Mouse (Mus musculus) liver, postnatal 0 days (tissue): ENCODE results near the gene Hoxd8. TPM values are rescaled to one million over a fixed set of nuclear protein-coding genes. Genes with fewer than 3 reads are reported as not detected.

ENCODE experiments used
- ATAC-seq: fragments of 200-750 bp; cut with Nextera tagmentation; 2 replicates; pipeline ENCODE4 v1.8.0; 2017; ENCODE audit warnings: mild to moderate bottlenecking, moderate library complexity
- DNase-seq: peaks from one replicate; pipeline ENCODE4 v3.0.0-alpha.2; 2016
- H3K27ac ChIP-seq: fragments of 300-500 bp; sonication (generic); 2 replicates; pipeline ENCODE4 v1.5.1; 2014; ENCODE audit warnings: antibody characterized with exemption, moderate library complexity, mild to moderate bottlenecking, low read depth
- H3K27me3 ChIP-seq: fragments of 300-500 bp; sonication (generic); 2 replicates; pipeline ENCODE4 v1.6.1; 2014; ENCODE audit warnings: low read length, control low read depth, mixed read lengths; ENCODE audit not compliant: insufficient read depth
- H3K36me3 ChIP-seq: fragments of 300-500 bp; sonication (generic); replicated peaks from 2 replicates; pipeline ENCODE4 v1.6.1; 2014; ENCODE audit warnings: mild to moderate bottlenecking, control low read depth, low read length, moderate library complexity, mixed read lengths; ENCODE audit not compliant: insufficient read depth
- H3K4me1 ChIP-seq: fragments of 300-500 bp; sonication (generic); 2 replicates; pipeline ENCODE4 v1.6.1; 2014; ENCODE audit warnings: antibody characterized with exemption, mild to moderate bottlenecking, control low read depth; ENCODE audit not compliant: insufficient read depth
- H3K4me2 ChIP-seq: fragments of 300-500 bp; sonication (generic); 2 replicates; pipeline ENCODE4 v1.6.1; 2014; ENCODE audit warnings: low read depth, mild to moderate bottlenecking, low read length, moderate library complexity, mixed read lengths
- H3K4me3 ChIP-seq: fragments of 300-500 bp; sonication (generic); 2 replicates; pipeline ENCODE4 v1.5.1; 2014; ENCODE audit warnings: low read depth, low read length
- H3K9ac ChIP-seq: fragments of 300-500 bp; sonication (generic); replicated peaks from 2 replicates; pipeline ENCODE4 v1.6.1; 2014; ENCODE audit warnings: mild to moderate bottlenecking, moderate library complexity
- H3K9me3 ChIP-seq: fragments of 300-500 bp; sonication (generic); 2 replicates; pipeline ENCODE4 v1.6.1; 2016; ENCODE audit warnings: mild to moderate bottlenecking, control low read depth, low read length, mixed read lengths
- CTCF ChIP-seq: sonication (generic); IDR thresholded peaks from 2 replicates; pipeline ENCODE4 v1.5.1; 2016; ENCODE audit warnings: antibody characterized with exemption, low read depth
- EP300 ChIP-seq: IDR thresholded peaks from 2 replicates; pipeline ENCODE4 v1.6.1; 2016; ENCODE audit warnings: antibody characterized with exemption, low read depth, mild to moderate bottlenecking
- WGBS: fragments of 180-500 bp; shearing (Covaris S2); extraction: QIAGEN DNeasy Blood & Tissue Kit; methylation state at CpG from one replicate; pipeline ENCODE4 v1.1.7; 2014; ENCODE audit not compliant: insufficient replicate concordance; 5-methylcytosine and 5-hydroxymethylcytosine counted together
- polyA plus RNA-seq: library from polyadenylated mRNA; unstranded; fragments of >200 nt; fragmentation: Nextera tagmentation; extraction: Ambion mirVana; gene quantifications from 2 replicates; pipeline ENCODE4 v1.2.1, GENCODE M21; 2015

Gene Hoxd8
- polyA plus RNA-seq, 1 experiment from 2014 or later: not detected

- Histone ChIP-seq H3K4me3 (no peak within 1 kb of the TSS), H3K4me2 (no peak within 1 kb of the TSS), H3K27me3 (peaks cover 100% of the 10 kb centered on the region), H3K9me3 (no peaks in the 10 kb centered on the region), H3K27ac (no peak within 1 kb of the TSS), H3K4me1 (no peaks in the 10 kb centered on the region), H3K9ac (no peak within 1 kb of the TSS), H3K36me3 (no peaks in the 10 kb centered on the region)
- TF ChIP-seq CTCF (no peak), EP300 (no peak)
- DNase-seq (no peak), ATAC-seq (no peak)
- WGBS: 3% methylated on average over 47 of the region's 47 CpGs
Observed at GRCm38 (mm10) chr2:74674881-74675665, 29.3 kb upstream of the Hoxd8 start, which contains the start of gene Hoxd12. TSS of gene Hoxd12 (plus strand) at chr2:74675013.

GRCm38 (mm10) chr2:74675666-74676282 lies 28.6 kb upstream of the Hoxd8 start:
- Histone ChIP-seq H3K4me2 (no peak overlapping the region), H3K27me3 (peaks cover 100% of the 10 kb centered on the region), H3K9ac (no peak overlapping the region), H3K4me1 (no peaks in the 10 kb centered on the region), H3K9me3 (no peaks in the 10 kb centered on the region), H3K27ac (no peak overlapping the region), H3K36me3 (no peaks in the 10 kb centered on the region), H3K4me3 (no peak overlapping the region)
- 9% methylated on average over 24 of the region's 24 CpGs for WGBS
- TF ChIP-seq EP300: no peak
- no peak for TF ChIP-seq CTCF
- no peak for DNase-seq
- ATAC-seq: no peak

- no peak for ATAC-seq
- H3K36me3 ChIP-seq: no peaks in the 10 kb centered on the region
- WGBS: 6% methylated on average over 9 of the region's 9 CpGs
- H3K4me1 ChIP-seq: no peaks in the 10 kb centered on the region
- no peak overlapping the region for H3K9ac ChIP-seq
- H3K9me3 ChIP-seq: no peaks in the 10 kb centered on the region
- no peak overlapping the region for H3K27ac ChIP-seq
- H3K4me2 ChIP-seq: no peak overlapping the region
- no peak overlapping the region for H3K4me3 ChIP-seq
- TF ChIP-seq CTCF (no peak), EP300 (no peak)
- DNase-seq: no peak
- H3K27me3 ChIP-seq: peaks cover 100% of the 10 kb centered on the region
Observed at GRCm38 (mm10) chr2:74676376-74677052, 27.9 kb upstream of the Hoxd8 start.

GRCm38 (mm10) chr2:74677106-74677505 lies 27.3 kb upstream of the Hoxd8 start:
- DNase-seq (no peak), ATAC-seq (no peak)
- no peak overlapping the region for H3K4me3 ChIP-seq
- no peaks in the 10 kb centered on the region for H3K9me3 ChIP-seq
- no peak overlapping the region for H3K4me2 ChIP-seq
- no peak overlapping the region for H3K27ac ChIP-seq
- no peak overlapping the region for H3K9ac ChIP-seq
- H3K36me3 ChIP-seq: no peaks in the 10 kb centered on the region
- WGBS: 13% methylated on average over 2 of the region's 2 CpGs
- H3K27me3 ChIP-seq: peaks cover 100% of the 10 kb centered on the region
- TF ChIP-seq EP300 (no peak), CTCF (no peak)
- H3K4me1 ChIP-seq: peaks cover 3% of the 10 kb centered on the region; the same call in 1 of the 2 replicates

GRCm38 (mm10) chr2:74678891-74679595 lies 25.4 kb upstream of the Hoxd8 start, which contains the start of gene Hoxd11:
TSS of gene Hoxd11 (plus strand) at chr2:74679557.
- 2% methylated on average over 15 of the region's 15 CpGs for WGBS
- no peak for TF ChIP-seq CTCF
- H3K4me3 ChIP-seq: no peak within 1 kb of the TSS
- ATAC-seq: no peak
- H3K9me3 ChIP-seq: no peaks in the 10 kb centered on the region
- H3K27ac ChIP-seq: no peak within 1 kb of the TSS
- H3K9ac ChIP-seq: no peak within 1 kb of the TSS
- H3K27me3 ChIP-seq: peaks cover 100% of the 10 kb centered on the region
- no peak within 1 kb of the TSS for H3K4me2 ChIP-seq
- no peaks in the 10 kb centered on the region for H3K36me3 ChIP-seq
- peaks cover 3% of the 10 kb centered on the region; the same call in 1 of the 2 replicates for H3K4me1 ChIP-seq
- DNase-seq: peak; percentile 8
